23 mouse cellular contexts compared by ENCODE assay signal in the genomic region with DNA sequence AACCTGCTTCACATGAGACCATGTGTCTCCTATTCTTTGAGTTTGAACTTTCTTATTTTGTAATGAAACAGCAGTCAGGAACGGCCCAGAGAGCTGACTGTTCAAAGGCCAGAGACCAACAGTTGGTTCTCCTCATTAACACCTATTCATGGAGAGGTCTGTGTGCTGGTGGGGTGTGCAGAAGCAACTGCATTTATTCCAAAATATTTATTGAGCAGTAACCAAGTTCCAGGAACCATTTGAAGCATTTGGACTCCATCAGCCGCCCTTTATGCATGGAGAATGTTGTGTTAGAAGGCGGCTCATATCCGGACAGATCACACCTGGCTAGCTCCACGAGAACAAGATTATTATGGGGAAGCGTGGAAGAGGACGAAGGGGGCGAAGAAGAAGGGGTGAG. TPM values are rescaled to one million over a fixed set of nuclear protein-coding genes. Genes with fewer than 3 reads are reported as not detected.
"Had no signal": no experiment of that assay in that cellular context is flagged by ENCODE, and none has a peak within 500 bp of the region (broad histone marks: within the 10 kb centered on the region; RNA-seq: fewer than 3 reads in every experiment).

No protein-coding gene starts in this region.

- DNase-seq: kidney, adult 18-20 months; kidney, adult 9 months; kidney, postnatal 14 days; kidney, postnatal 4 days; liver; retina, postnatal 1 day; right cerebral cortex, postnatal 25 days; spleen, adult 18-20 months; thymus, adult 2 months; thymus, postnatal 14 days; thymus, postnatal 4 days had no signal

- H3K27ac ChIP-seq: hindbrain, postnatal 0 days; limb, embryonic 10.5 days; limb, embryonic 13.5 days; liver, embryonic 12.5 days; liver, embryonic 15.5 days; midbrain, embryonic 10.5 days; midbrain, embryonic 15.5 days; neural tube, embryonic 13.5 days had no signal

- H3K27me3 ChIP-seq: liver, embryonic 15.5 days; megakaryocyte, embryonic 14.5 days; midbrain, embryonic 15.5 days had no signal

- ATAC-seq: hindbrain, postnatal 0 days; inflammation-experienced regulatory T-cells, adult 6 months; intestine, embryonic 16.5 days; liver, embryonic 12.5 days; midbrain, embryonic 15.5 days had no signal

- H3K4me1 ChIP-seq: liver, embryonic 12.5 days; liver, embryonic 15.5 days; megakaryocyte, embryonic 14.5 days; midbrain, embryonic 10.5 days; midbrain, embryonic 15.5 days; neural tube, embryonic 13.5 days had no signal

- H3K9ac ChIP-seq: limb, embryonic 13.5 days; liver, embryonic 12.5 days; liver, embryonic 15.5 days; midbrain, embryonic 15.5 days; neural tube, embryonic 13.5 days had no signal

- H3K36me3 ChIP-seq: limb, embryonic 10.5 days; limb, embryonic 13.5 days; liver, embryonic 12.5 days; liver, embryonic 15.5 days; midbrain, embryonic 10.5 days; midbrain, embryonic 15.5 days; neural tube, embryonic 13.5 days had no signal

- H3K9me3 ChIP-seq: limb, embryonic 10.5 days; limb, embryonic 13.5 days; liver, embryonic 12.5 days; liver, embryonic 15.5 days; midbrain, embryonic 10.5 days; midbrain, embryonic 15.5 days; neural tube, embryonic 13.5 days had no signal

- H3K4me3 ChIP-seq: limb, embryonic 10.5 days; limb, embryonic 13.5 days; liver, embryonic 12.5 days; liver, embryonic 15.5 days; megakaryocyte, embryonic 14.5 days; midbrain, embryonic 10.5 days; midbrain, embryonic 15.5 days; myocyte; neural tube, embryonic 13.5 days had no signal

- H3K4me2 ChIP-seq: limb, embryonic 13.5 days; liver, embryonic 12.5 days; liver, embryonic 15.5 days; midbrain, embryonic 15.5 days; neural tube, embryonic 13.5 days had no signal

RNA-seq across cellular contexts. Expression of a gene that starts 18.0 kb away (rescaled TPM):
- polyA plus RNA-seq: inflammation-experienced regulatory T-cells, adult 6 months; liver, embryonic 12.5 days; liver, embryonic 15.5 days; midbrain, embryonic 10.5 days; myocyte had no signal
